Mouse (Mus musculus): ENCODE results near the gene Sprr2f.

The Sprr2f gene

GRCm38 (mm10) chr3:92364887-92365286 lies at the start of gene Sprr2f:
Gene Sprr2f (plus strand): TSS chr3:92365187.
- DNase-seq (ENCODE audit: low spot score), result no peak

DNA sequence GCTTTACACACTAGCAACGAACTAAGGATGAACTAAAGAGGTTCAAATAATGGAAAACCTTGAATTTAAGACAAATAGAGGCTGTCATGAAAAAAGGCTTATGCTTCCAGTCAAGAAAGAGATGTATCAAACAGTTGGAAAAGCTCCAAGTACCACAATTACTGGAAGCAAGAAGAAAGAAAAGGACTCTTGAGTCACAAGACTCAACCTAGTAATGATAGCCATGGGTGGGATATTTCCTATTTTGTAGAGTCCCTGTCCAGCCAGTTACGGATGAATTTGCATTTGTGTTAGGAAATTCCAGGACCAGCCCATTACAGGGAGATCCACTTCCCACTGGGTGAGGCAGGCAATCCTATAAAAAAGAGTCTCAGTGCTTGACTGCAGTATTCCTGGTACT lies 48.7 kb upstream of the Sprr2f start, which contains the start of gene Sprr2b:
Gene Sprr2b, plus strand, starts transcription at position 301 of the 400 bp plus-strand sequence.
- no peak for DNase-seq (ENCODE audit: low spot score)

DNA sequence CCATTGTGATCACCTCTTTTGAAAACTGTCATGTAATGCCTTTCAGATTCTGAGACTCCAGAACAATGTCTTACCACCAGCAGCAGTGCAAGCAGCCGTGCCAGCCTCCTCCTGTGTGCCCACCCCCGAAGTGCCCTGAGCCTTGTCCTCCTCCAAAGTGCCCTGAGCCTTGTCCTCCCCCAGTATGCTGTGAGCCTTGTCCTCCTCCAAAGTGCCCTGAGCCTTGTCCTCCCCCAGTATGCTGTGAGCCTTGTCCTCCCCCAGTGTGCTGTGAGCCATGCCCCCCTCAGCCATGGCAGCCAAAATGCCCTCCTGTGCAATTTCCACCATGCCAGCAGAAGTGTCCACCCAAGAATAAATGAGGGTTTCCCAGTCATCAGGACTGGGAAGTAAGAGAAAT lies 47.6 kb upstream of the Sprr2f start:
- DNase-seq (ENCODE audit: low spot score), result no peak

DNA sequence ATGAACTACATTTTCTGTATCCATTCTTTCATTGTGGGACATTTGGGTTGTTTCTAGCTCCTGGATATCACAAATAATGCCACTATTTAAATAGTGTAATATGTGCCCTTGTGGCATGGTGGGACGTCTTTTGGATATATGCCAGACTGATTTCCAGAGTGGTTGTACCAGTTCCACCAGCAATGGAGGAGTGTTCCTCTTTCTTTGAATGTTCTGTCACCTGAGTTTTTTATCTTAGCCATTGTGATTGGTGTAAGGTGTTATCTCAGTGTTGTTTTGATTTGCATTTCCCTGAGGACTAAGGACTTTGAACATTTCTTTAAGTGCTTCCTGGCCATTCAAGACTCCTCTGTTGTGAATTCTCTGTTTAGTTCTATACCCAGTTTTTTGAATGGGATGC lies 28.7 kb upstream of the Sprr2f start:
- no peak for DNase-seq (ENCODE audit: low spot score)

- DNase-seq (ENCODE audit: low spot score), result no peak
These were observed 26.1 kb upstream of the Sprr2f start, which contains the start of gene Sprr2d for GRCm38 (mm10) chr3:92338840-92339239. Gene Sprr2d (plus strand): TSS chr3:92339140.

- no peak for DNase-seq (ENCODE audit: low spot score)
These were observed 13.1 kb upstream of the Sprr2f start, which contains the start of gene Sprr2e for GRCm38 (mm10) chr3:92351843-92352242. Gene Sprr2e (plus strand): TSS chr3:92352143.

- DNase-seq (ENCODE audit: low spot score), result no peak
These were observed 3.4 kb upstream of the Sprr2f start for GRCm38 (mm10) chr3:92361619-92362018.

DNA sequence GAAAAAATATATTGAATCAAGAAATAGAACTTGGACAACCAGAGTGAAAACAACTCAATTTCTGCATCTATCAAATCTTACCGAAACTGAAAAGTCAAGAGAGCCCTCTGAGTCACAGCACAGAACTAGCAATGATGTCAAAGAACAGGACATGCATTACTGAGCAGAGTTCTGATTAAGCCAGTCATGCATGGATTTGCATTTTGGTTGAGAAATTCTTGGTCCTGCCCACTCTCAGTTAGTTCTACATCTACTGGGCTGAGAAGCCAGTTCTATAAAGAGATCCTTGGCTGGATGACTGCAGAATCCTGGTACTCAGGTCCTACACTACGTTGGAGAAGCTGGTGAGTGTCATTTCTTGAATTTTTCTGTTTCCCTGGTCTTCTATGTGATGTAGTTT lies 8.6 kb downstream of the Sprr2f start:
- DNase-seq (ENCODE audit: low spot score), result no peak

GRCm38 (mm10) chr3:92385385-92385784 lies 20.4 kb downstream of the Sprr2f start, which contains the start of gene Sprr2h:
Gene Sprr2h (plus strand): TSS chr3:92385685.
- DNase-seq (ENCODE audit: low spot score), result no peak

DNA sequence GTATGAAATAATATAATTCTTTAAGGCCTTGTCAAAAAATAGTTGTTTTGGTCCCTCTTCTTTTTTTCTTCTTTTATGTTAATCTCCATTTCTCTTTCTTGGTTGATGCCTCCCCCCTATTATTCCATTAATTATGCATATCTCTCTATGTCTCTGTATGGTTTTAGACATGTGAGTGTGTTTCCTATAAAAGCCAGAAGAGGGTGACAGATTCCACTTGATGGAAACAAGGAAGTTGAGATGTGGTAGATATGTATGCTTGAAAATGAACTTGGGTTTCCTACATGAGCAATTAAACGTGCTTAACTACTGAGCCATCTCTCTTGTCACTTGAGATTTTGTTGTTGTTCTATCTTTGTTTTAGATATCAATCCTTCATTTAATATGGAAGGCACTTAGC lies 29.3 kb downstream of the Sprr2f start:
- DNase-seq (ENCODE audit: low spot score), result peak; percentile 7

- no peak for DNase-seq (ENCODE audit: low spot score)
These were observed 42.7 kb downstream of the Sprr2f start, which contains the start of gene Sprr2i for GRCm38 (mm10) chr3:92407691-92408090. Gene Sprr2i (plus strand): TSS chr3:92407991.
